Mouse (Mus musculus) frontal cortex, postnatal 25 days (tissue): ENCODE results near the gene Nr6a1.

ENCODE experiments used
- DNase-seq, 2 experiments: peaks; one replicate each; pipeline ENCODE4 v3.0.0; 2022; ENCODE audit warnings: low spot score in 2 of 2

Nr6a1 gene

DNA sequence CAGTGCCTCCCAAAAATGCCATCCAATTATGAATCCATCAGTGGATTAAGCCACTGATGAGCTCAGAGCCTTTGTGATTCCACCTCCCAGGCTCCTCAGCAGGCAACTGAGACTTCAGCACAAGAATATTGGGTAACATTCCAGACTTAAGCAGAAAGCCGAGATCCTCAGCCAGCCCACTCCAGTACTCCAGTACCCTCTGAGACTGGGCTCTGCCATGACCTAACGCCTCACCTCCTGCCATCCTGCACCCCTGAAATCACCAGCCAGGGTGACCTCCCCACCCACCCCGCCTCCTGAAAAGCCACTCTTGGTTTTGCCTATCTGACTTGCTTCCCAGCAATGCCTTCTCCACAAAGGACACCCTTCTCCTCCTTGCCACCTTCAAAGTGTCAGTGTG is 9.9 kb upstream of the Nr6a1 start:
- no peak for DNase-seq

DNA sequence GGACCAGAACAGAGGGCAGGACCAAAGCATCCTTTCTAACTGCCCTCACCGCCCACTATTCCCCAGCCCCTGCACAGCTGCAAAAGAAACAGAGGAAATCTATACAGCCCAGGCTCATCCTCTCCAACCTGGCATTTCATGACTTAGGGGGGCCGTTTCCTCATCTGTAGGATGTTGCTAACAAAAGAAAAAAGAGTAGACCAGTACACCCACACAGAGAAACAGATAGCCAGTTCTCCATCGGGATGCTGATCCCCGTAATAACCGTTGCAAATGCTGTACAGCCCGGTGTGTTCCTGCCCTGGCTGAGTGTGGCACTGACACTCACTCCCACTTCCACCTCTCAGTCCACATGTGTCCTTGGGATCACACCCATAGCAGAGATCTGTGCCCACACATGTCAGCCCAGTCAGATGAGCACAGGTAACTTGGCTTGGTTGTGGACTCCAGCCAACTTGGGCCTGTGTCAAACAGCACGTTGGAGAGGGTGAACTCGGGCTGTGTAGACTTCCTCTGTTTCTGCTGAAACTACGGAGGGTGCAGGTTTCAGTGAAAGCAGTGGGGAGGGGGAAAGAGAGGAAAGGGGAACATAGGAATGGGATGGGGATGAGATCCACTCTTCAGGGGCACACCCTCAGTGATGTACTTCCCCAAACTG is 9.4 kb upstream of the Nr6a1 start:
- DNase-seq, result no peak

DNA sequence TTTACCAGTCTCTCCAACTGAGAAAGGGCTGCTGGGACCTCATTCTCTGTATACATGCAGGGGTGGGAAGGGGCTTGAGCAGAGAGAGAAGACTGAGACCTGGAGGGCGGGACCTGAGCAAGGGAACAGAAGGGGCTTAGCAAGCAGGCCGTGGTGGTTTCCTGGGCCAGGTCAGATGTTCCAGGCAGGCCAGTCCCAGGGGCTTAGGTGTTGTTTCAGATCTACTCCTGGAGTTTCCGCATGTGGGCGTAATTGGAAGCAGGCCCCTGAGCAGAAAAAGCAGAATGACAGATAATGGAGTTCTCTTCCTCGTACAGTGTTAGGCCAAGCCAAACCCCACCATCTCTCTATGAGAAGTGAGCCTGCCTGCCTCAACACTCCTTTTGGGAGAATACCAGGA is 7.4 kb upstream of the Nr6a1 start:
- no peak for DNase-seq

DNA sequence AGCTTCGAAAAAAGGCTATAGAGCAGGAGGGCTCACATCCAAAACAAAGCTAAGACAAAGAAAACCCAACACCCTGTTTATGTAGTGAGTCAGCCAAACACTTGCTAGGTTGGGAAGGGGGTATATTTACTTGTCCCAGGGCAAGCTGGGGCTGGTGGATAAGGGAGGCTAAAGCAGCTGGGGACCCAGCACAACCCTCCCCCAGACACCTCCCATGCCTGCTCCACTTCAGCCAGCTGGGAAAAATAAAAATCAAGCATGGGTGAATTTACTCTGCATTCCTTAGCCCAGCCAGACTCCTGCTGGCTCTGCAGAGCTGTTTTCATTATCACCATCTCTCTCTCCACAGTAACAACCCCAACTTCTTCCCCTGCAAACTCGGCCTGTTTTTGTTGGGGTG is 6.4 kb upstream of the Nr6a1 start:
- no peak for DNase-seq

DNA sequence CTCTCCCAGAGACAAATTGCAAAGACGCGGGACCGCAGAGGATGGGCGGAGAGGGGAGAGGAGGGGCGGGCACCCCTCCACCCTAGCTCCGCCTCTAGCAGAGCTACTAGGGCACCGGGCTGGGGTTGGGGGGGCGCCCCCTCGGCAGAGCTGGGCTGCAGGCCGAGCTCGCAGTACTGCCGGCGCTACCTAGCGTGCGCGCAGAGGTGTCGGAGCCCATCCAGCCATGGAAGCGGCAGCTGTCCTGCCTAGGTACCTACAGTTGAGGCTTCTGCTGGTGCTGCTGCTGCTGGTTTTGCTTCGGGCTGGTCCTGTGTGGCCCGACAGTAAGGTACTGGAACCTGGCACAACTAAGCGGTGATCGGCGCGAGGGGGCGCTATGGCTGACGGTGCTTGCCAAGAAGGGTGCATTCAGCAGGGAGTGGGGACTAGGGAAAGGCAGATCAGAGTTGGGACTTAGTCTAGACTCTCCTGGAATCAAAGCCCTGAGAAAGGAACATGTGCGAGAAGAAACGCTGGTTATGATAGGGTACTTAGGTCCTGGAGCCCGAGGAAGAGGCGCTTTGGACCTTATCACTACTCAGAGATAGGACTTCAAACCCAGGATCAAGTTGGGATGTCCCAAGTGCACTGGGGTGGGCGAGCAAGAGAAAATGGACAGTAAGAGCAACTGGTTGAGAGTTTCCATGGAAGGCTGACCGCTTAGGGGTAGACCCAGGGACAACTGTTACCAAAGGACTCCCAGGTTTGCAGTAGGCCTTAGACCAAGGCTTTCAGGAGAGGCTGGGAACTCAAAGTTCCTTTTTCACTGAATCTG is 4.6 kb upstream of the Nr6a1 start, which contains the start of gene Olfml2a:
TSS of gene Olfml2a (plus strand) at position 128 of the 817 bp plus-strand sequence.
- peak; percentile 57 to 63 for DNase-seq

DNA sequence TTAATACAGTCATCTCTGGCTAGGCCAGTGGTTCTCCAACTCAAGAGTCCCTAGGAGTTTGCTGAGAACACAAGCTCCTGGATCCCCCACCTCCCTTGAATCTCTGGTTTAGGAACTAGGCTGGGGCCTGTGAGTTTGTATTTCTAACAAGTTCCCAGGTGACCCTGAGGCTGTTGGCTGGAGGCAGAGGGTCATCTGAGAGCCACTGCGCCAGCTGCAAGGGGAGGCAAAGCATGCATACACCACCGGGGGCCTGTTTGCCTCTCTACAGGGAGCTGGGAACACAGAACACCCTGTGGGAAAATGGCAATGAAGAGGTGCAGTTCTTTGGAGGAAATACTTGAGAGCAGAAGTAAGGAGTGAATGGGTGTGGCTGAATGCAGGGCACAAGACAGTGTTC is 2.8 kb upstream of the Nr6a1 start:
- DNase-seq, result no peak

GRCm38 (mm10) chr2:38926145-38926891 is 1.2 kb downstream of the Nr6a1 start:
- DNase-seq, result peak; percentile 78 to 85

DNA sequence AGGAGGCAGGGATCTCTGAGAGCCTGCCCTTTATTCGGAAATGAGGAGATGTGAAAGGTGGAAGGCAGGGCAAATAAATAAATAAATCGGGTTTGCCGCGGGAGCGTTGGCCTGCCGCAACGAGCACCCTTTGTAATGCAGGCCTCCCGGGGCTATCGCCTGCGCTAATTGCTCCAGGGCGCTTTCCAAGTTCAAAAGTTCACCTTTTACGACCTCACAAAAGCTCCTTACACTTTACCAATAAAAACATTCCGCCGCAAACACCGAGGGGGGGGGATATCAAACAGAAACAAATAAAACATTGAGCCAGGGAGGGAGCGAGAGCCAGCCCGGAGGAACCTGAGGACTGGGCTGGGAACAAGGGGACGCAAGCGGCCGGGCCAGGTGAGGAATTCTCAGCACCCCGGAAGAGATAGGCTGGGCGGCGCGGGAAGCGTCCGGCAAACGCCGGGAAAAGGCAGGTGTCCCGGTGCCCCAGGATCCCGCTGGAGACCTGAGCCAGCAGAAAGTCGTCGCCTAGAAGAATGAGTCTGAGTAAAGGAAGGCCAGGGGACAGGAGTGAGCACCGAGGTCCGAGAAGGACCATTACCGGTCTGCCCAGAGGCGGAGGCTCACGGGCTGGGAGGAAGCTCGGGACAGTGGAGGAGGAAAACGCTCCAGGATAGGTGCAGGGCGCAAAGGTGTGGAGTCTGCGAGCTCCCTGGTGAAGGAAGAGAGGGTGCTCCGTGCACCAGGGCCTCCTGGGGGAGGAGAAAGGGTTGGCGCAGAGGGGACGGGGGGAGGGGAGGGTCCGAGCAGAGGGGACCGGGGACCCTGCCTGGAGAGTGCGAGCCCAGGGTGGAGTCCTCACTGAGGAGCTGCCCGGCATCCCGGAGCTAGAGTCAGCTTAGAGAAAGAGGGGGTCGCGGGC is 2.1 kb downstream of the Nr6a1 start:
- no peak for DNase-seq

GRCm38 (mm10) chr2:38924571-38924970 is 2.9 kb downstream of the Nr6a1 start:
- DNase-seq, result no peak

- no peak for DNase-seq
Observed at GRCm38 (mm10) chr2:38923911-38924310, 3.6 kb downstream of the Nr6a1 start.

- no peak for DNase-seq
Observed at GRCm38 (mm10) chr2:38923471-38923870, 4.0 kb downstream of the Nr6a1 start.

- DNase-seq, result no peak
Observed at GRCm38 (mm10) chr2:38921374-38921773, 6.1 kb downstream of the Nr6a1 start.

DNA sequence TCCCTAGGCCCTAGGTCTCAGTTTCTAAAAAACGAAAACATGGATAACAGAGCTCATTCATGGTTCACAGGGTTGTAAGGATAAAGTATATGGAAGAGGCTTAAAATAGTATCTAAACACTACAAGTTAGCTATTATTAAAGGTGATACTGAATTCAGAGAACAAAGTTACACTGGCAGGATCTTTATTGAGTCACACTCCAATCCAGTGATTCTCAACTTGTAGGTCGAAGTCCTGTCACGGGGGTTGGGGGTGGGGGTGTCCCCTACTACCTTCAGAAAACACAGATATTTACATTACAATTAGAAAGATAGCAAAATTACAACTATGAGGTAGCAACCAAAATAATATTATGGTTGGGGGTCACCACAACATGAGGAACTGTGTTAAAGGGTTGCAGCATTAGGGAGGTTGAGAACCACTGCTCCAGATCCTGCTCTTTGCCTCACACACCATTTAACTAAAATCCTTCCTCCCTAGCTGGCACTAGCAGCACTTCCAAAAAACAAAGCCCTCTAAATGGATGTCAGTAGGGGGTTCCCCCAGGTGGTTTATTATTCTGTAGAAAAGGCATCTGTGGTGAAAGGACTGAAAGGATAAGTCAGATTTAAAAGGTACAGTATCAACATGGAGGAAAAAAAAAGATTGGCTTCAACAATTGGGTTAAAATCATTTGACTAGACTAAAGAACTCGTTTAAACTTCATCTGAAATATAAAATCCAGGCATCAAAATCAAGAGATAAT is 10.4 kb downstream of the Nr6a1 start:
- DNase-seq, result no peak

DNA sequence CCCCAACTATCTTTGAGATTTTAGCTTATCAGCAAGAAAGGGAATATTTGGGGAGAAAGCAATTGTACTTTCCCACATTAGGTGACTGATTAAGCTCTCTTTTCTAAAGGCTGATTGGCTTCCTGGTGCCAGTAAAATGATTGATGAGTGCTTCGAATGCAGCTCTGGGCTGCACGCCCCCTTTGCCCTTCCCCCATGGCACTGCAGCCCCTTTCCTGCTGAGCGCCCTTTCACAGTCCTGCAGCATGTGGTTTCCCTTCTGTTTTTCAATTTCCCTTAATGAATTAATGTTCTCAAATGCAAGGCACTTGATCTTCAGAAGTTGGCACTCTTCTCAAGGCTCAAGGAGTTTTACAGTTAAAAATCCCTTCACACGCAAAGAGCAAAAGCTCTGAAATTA is 12.5 kb downstream of the Nr6a1 start:
- DNase-seq, result no peak

DNA sequence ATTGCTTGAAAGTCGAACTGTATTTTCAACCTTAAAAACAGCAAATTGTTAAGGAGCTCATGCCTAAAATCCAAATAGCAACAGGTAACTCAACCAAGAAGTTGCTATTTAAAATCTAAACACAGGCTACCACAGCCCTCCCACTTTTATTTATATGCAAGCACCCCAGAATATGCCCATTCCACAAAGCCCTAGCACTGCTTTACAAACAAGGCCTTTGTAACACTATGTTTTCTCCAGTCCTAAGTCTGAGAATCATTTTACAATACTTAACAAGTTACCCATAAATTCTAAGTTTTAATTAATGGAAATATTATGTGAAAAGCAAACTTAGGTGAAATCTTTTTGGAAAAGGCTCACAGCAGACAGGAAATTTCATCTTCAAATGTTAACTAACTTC is 13.0 kb downstream of the Nr6a1 start:
- no peak for DNase-seq

GRCm38 (mm10) chr2:38908604-38909003 is 18.9 kb downstream of the Nr6a1 start:
- no peak for DNase-seq

- DNase-seq, result peak in 1 of 2 experiments; percentile 16
Observed at GRCm38 (mm10) chr2:38906097-38906496, 21.4 kb downstream of the Nr6a1 start.

- DNase-seq, result no peak
Observed at GRCm38 (mm10) chr2:38904290-38904689, 23.2 kb downstream of the Nr6a1 start.

DNA sequence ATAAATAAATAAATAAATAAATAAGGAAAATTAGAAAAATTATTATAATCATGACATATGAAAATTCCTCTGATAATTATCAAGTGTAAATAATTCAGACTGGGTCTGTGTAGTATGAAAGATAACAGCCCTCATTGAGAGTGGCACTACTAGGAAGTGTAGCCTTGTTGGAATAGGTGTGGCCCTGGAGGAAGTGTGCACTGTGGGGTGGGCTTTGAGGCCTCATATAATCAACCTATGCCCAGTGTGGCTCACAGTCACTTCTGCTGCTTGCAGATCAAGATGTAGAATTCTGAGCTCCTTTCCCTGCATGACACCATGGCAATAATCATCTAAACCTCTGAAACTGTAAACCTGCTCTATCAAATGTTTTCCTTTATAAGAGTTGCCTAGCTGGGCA is 24.6 kb downstream of the Nr6a1 start:
- DNase-seq, result no peak

DNA sequence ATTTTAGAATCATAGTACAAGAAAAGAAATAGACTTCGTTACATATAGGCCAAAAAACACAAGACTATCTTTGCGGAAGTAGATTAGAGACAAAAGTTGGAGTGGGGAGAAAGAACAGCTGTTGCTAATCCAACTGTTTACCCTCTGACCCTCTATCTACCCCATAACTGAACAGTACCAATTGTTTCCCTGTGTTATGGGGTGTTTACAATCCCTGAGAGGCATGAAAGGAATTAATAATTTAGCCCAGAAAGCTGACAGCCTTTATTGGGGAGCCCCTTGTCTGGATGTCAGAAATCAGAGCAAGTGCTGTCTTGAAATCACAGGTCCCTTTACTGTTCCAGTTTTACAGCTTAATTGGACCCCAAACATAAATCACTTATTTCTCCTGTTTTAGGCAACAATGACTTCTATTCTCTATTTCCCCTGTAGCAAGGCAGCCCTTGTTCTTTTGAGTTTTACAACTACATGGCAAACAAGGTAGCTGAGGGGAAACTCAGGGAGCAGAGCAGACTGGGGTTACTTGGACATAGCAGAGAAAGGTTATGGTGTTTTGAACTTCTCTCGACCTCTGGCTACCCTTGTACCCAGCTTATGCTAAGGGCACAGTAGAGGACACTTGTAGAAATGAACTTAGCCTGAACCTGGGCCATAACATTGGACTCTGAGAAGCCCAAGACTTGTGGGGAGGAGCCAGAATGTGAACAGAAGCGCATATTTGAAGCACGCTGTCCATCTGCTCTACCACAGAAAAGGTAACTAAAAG is 46.4 kb downstream of the Nr6a1 start:
- DNase-seq, result no peak
